Mouse (Mus musculus) hindbrain, embryonic 13.5 days (tissue): ENCODE data around the gene Itgb5. TPM values are rescaled to one million over a fixed set of nuclear protein-coding genes. Genes with fewer than 3 reads are reported as not detected.

Source experiments
- ATAC-seq: fragments of 200-750 bp; cut with Nextera tagmentation; 2 replicates; pipeline ENCODE4 v1.8.0; 2017; ENCODE audit warnings: moderate TSS enrichment; ENCODE audit not compliant: low FRiP score
- H3K27ac ChIP-seq: fragments of 300-500 bp; sonication (generic); 2 replicates; pipeline ENCODE4 v1.5.1; 2015; ENCODE audit warnings: inconsistent platforms, mild to moderate bottlenecking, moderate library complexity
- H3K27me3 ChIP-seq: fragments of 300-500 bp; sonication (generic); 2 replicates; pipeline ENCODE4 v1.6.1; 2015; ENCODE audit warnings: mild to moderate bottlenecking, inconsistent platforms
- H3K36me3 ChIP-seq: fragments of 300-500 bp; sonication (generic); 2 replicates; pipeline ENCODE4 v1.6.1; 2015; ENCODE audit warnings: mild to moderate bottlenecking, inconsistent platforms
- H3K4me1 ChIP-seq: fragments of 300-500 bp; sonication (generic); replicated peaks from 2 replicates; pipeline ENCODE4 v1.6.1; 2015; ENCODE audit warnings: inconsistent platforms
- H3K4me2 ChIP-seq: fragments of 300-500 bp; sonication (generic); 2 replicates; pipeline ENCODE4 v1.6.1; 2015; ENCODE audit warnings: inconsistent platforms, mild to moderate bottlenecking, moderate library complexity
- H3K4me3 ChIP-seq: fragments of 300-500 bp; sonication (generic); 2 replicates; pipeline ENCODE4 v1.5.1; 2015; ENCODE audit warnings: mild to moderate bottlenecking, inconsistent platforms
- H3K9ac ChIP-seq: fragments of 300-500 bp; sonication (generic); 2 replicates; pipeline ENCODE4 v1.6.1; 2015; ENCODE audit warnings: mild to moderate bottlenecking, inconsistent platforms
- H3K9me3 ChIP-seq: fragments of 300-500 bp; sonication (generic); 2 replicates; pipeline ENCODE4 v1.6.1; 2016; ENCODE audit warnings: inconsistent platforms
- WGBS: fragments of 180-500 bp; shearing (Covaris S2); methylation state at CpG from one replicate; pipeline ENCODE4 v1.1.7; 2015; 5-methylcytosine and 5-hydroxymethylcytosine counted together
- polyA plus RNA-seq: library from polyadenylated mRNA; unstranded; fragments of >200 nt; fragmentation: Nextera tagmentation; extraction: Ambion mirVana; gene quantifications from 2 replicates; pipeline ENCODE4 v1.2.1, GENCODE M21; 2015

The Itgb5 gene
- polyA plus RNA-seq, 1 experiment from 2014 or later = 11.0 TPM

DNA sequence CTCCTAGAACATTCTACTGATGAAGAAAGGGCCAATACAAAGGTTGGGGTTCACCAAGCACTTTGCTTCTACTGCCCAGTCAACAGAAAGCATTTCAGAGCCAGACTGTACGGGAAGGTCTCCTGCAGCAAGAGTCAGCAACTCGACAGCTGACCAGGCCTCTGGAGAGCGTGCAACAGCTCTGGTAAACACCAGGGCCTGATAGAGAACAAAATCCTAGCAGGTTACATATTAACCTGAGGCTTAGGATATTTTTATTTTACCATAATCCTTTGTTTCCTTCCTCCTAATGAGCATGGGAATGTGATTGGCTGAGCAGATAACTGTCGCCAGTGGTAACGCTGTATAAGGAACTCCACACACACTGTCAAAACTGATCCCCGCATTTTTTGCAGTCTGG, 134.0 kb downstream of the Itgb5 start:
- Histone ChIP-seq H3K9ac (no peak overlapping the region), H3K4me1 (peaks cover 14% of the 10 kb centered on the region), H3K4me2 (no peak overlapping the region), H3K9me3 (no peaks in the 10 kb centered on the region), H3K4me3 (no peak overlapping the region), H3K36me3 (peaks cover 45% of the 10 kb centered on the region), H3K27ac (no peak overlapping the region), H3K27me3 (no peaks in the 10 kb centered on the region)
- ATAC-seq = no peak
- 94% methylated on average over 6 of the region's 6 CpGs for whole genome bisulfite sequencing

DNA sequence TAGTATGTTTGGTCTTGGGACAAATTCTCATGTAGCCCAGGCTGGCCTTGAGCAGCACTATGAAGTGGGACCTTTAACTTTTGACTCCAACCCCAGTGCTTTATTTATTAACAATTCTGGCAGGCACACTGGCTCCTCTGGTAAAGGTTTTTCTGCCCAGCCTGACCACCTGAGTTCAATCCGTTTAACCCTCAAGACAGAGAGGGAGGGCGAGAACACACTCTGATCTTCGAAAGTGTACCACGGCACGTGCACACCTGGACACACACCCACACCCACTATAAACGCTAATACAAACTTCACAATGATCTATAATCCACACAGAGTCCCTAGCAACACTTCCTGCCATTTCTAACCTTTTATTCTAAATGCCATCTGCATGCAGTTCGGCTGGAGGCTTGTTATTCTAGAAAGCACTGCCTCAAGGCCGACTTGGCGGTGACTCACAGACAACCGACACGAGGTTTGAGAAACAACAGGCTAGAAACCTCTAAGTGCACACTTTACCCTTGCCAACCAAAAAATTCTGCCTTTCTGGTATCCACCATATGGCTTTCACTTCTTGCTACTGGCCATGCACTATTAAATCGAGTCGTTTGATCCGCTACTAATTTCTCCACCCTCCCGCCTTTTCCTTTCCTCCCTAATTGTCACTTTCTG, 136.5 kb downstream of the Itgb5 start:
- 20% methylated on average over 15 of the region's 15 CpGs for WGBS
- Histone ChIP-seq H3K27me3 (no peaks in the 10 kb centered on the region), H3K4me2 (peak overlapping the region; percentile 87), H3K36me3 (peaks cover 21% of the 10 kb centered on the region), H3K27ac (no peak overlapping the region; the same call in 1 of the 2 replicates), H3K9me3 (no peaks in the 10 kb centered on the region), H3K4me1 (peaks cover 14% of the 10 kb centered on the region), H3K9ac (peak overlapping the region; percentile 86), H3K4me3 (peak overlapping the region; percentile 86)
- ATAC-seq = peak; percentile 15; the same call in 1 of the 2 replicates

DNA sequence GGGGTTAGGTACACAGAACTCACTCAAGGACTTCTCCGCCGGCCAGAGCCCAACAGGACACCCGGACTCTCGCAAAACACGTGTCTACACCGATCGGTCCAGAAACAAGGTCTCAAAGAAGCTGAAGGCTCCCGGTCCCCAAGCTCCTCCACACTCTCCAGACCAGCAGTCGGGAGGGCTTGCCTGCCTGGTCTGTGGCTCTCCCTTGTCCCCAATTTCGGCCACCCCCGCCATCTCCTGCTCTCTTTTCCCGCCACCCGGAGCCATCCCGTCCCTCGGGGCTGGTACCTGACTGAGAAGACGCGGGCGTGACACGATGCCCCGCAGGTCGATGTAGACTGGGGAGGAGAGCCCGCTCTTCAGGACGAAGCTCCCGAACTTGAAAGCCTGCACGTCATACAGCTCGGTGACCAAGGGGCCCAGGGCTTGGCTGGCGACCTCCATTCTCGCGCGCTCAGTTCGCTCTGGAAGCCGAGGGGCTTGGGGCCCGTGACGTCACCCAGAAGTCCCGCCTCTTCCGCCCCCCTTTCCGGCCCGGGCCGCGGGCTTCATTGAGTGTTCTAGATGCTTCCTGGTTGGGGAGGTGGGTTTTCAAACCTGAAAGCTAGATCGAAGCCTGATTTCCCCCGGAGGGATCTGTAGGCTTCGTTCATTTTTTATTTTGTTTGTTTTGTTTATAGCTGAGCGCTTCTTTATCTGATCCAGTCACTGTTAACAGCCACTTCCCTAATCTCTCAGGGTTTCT, 137.2 kb downstream of the Itgb5 start, which contains the start of gene Umps:
Umps (minus strand) TSS at position 501 of the 745 bp plus-strand sequence.
- 1% methylated on average over 44 of the region's 44 CpGs for WGBS
- no peaks in the 10 kb centered on the region for H3K9me3 ChIP-seq
- peak within 1 kb of the TSS; percentile 62; the same call in 1 of the 2 replicates for H3K27ac ChIP-seq

DNA sequence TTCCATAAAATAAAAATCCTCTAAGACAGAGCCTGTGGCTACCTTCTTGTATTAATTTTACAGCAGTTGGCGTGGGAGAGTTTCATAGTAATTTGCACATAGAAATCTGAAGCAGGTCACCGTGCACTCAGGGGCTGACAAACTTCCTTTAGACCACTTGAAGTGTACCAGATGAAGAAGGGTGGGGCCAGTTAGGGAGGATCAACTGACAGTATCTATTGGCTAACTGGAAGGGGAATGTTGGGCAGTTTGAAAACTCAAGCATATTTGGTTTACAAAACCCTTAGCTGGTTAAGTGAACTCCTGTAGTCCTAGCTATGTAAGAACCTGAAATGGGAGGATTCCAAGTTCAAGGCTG, 137.8 kb downstream of the Itgb5 start:
- H3K9me3 ChIP-seq = no peaks in the 10 kb centered on the region
- H3K9ac ChIP-seq = peak overlapping the region; percentile 86
- peaks cover 13% of the 10 kb centered on the region for H3K36me3 ChIP-seq
- H3K4me3 ChIP-seq = peak overlapping the region; percentile 86
- peaks cover 14% of the 10 kb centered on the region for H3K4me1 ChIP-seq
- no peaks in the 10 kb centered on the region for H3K27me3 ChIP-seq
- WGBS = 70% methylated on average over 2 of the region's 2 CpGs
- peak overlapping the region; percentile 62; the same call in 1 of the 2 replicates for H3K27ac ChIP-seq
- peak overlapping the region; percentile 87 for H3K4me2 ChIP-seq
- ATAC-seq = peak; percentile 57

More for the DNA sequence above, 137.2 kb downstream of the Itgb5 start, which contains the start of gene Umps:
- no peaks in the 10 kb centered on the region for H3K27me3 ChIP-seq
- H3K4me1 ChIP-seq = peaks cover 14% of the 10 kb centered on the region
- H3K9ac ChIP-seq = peak within 1 kb of the TSS; percentile 86
- ATAC-seq = peak; percentile 97
- H3K4me3 ChIP-seq = peak within 1 kb of the TSS; percentile 86
- peak within 1 kb of the TSS; percentile 87 for H3K4me2 ChIP-seq
- H3K36me3 ChIP-seq = peaks cover 17% of the 10 kb centered on the region

DNA sequence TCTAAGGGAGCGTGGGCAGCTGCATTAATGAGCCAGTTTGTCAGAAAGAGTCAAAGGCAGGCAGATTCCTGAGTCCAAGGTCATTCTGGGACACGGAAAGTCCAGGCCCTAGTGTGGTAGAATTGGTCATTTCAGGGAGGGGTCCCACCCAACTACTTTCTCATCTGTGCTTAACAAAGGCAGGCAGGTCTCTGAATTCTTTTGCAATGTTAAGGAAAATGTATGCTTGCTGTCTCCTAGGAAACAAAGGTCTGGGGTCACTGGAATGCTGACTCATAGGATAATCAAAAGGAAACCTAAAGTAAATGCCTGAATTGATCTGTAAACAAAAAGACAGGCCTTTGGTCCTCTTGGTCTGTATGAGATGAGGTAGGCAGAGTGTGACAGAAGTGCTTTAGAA, 150.4 kb downstream of the Itgb5 start:
- H3K4me1 ChIP-seq = no peaks in the 10 kb centered on the region
- no peak for ATAC-seq
- H3K36me3 ChIP-seq = peaks cover 66% of the 10 kb centered on the region
- WGBS = 37% methylated on average over 2 of the region's 2 CpGs
- H3K9me3 ChIP-seq = no peaks in the 10 kb centered on the region
- no peak overlapping the region for H3K9ac ChIP-seq
- H3K4me2 ChIP-seq = no peak overlapping the region
- H3K27me3 ChIP-seq = no peaks in the 10 kb centered on the region
- no peak overlapping the region for H3K27ac ChIP-seq
- H3K4me3 ChIP-seq = no peak overlapping the region

DNA sequence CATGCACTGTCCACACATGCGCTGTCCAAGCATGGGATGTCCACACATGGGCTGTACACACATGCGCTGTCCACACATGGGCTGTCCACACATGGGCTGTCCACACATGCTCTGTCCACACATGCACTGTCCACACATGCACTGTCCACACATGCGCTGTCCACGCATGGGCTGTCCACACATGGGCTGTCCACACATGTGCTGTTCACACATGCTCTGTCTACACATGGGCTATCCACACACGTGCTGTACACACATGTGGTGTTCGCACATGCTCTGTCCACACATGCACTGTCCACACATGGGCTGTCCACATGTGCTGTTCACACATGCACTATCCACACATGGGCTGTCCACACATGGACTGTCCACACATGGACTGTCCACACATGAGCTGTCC, 154.2 kb downstream of the Itgb5 start:
- H3K9ac ChIP-seq = no peak overlapping the region
- 98% methylated on average over 6 of the region's 6 CpGs for WGBS
- H3K4me2 ChIP-seq = no peak overlapping the region
- no peak for ATAC-seq
- H3K4me1 ChIP-seq = no peaks in the 10 kb centered on the region
- H3K36me3 ChIP-seq = peaks cover 62% of the 10 kb centered on the region
- H3K27me3 ChIP-seq = no peaks in the 10 kb centered on the region
- H3K27ac ChIP-seq = no peak overlapping the region
- H3K9me3 ChIP-seq = no peaks in the 10 kb centered on the region
- no peak overlapping the region for H3K4me3 ChIP-seq

DNA sequence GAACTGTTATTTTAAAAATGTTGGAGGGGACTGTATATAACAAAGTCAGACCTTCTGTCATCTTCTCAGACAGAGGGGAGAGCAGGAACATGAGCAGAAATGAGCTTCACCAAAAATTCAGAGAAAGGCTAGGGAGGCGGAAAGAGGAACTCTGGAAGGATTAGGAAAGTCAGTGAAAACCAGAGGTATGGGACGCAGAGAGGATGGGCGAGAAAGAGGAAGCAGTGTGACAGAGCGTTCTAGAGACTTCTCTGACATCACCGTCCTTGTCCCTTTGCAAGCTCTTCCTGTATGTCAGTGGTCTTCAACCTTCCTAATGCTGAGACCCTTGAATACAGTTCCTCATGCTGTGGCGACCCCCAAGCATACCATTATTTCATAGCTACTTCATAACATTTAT, 155.9 kb downstream of the Itgb5 start:
- H3K36me3 ChIP-seq = peaks cover 55% of the 10 kb centered on the region
- 95% methylated on average over 6 of the region's 6 CpGs for whole genome bisulfite sequencing
- ATAC-seq = no peak
- H3K4me2 ChIP-seq = no peak overlapping the region
- H3K4me1 ChIP-seq = no peaks in the 10 kb centered on the region
- H3K4me3 ChIP-seq = no peak overlapping the region
- no peak overlapping the region for H3K9ac ChIP-seq
- H3K27me3 ChIP-seq = no peaks in the 10 kb centered on the region
- H3K9me3 ChIP-seq = no peaks in the 10 kb centered on the region
- H3K27ac ChIP-seq = no peak overlapping the region

DNA sequence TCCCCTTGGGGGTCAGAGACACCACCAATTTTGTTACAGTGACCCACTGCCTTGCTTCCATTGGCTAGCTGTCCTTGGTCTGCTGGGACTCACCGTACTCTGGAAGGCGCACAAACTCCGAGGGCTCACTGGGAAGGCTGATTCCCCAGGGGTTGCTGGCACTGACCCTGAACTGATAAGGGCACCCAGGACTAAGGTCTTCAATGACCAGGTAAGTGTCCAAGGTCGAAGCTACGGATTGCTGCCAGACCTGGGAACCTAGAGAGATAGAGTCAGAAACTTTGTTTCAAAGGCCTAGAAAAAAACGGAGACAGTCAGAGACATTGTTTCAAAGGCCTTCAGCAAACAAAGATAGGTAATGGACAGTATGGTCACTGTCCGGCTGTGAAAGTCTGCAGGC, 157.5 kb downstream of the Itgb5 start:
- Histone ChIP-seq H3K4me3 (no peak overlapping the region), H3K36me3 (peaks cover 50% of the 10 kb centered on the region), H3K27ac (no peak overlapping the region), H3K27me3 (no peaks in the 10 kb centered on the region), H3K9me3 (no peaks in the 10 kb centered on the region), H3K9ac (no peak overlapping the region), H3K4me1 (no peaks in the 10 kb centered on the region), H3K4me2 (no peak overlapping the region)
- no peak for ATAC-seq
- 88% methylated on average over 7 of the region's 7 CpGs for WGBS

DNA sequence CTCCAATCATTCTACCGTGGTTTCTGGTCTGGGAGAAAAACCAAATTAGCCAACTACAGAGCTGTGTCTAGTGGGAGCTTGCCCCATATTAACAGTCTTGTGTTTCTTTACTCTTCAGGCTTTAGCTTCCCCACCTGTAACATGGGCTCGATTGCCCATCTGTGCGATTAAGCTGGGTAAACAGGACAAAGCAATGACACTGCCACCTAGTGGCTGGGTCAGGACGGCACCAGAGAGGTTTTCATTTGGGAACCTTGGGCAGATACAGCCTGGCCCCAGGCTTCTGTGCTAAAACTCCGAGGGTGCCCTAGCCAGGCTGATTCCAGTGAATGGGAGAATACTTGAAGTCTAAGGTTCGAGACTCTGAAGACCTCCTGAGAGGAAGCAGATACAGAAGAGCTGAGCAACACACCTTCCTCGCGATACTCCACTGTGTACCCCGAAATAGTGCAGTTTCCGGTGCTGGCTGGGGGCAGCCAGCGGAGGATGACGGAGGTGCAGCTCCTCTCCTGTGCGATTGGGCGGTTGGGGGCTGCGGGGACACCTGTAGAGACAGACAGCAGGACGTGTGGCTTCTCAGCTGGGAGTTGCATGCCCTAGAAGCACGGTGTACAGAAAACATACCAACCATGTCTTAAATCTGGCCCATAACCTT, 159.0 kb downstream of the Itgb5 start:
- H3K4me3 ChIP-seq = no peak overlapping the region
- peaks cover 44% of the 10 kb centered on the region for H3K36me3 ChIP-seq
- H3K27ac ChIP-seq = no peak overlapping the region
- peaks cover 5% of the 10 kb centered on the region; the same call in 1 of the 2 replicates for H3K4me1 ChIP-seq
- H3K4me2 ChIP-seq = no peak overlapping the region
- H3K9ac ChIP-seq = no peak overlapping the region
- H3K27me3 ChIP-seq = no peaks in the 10 kb centered on the region
- 62% methylated on average over 17 of the region's 17 CpGs for WGBS
- no peak for ATAC-seq
- no peaks in the 10 kb centered on the region for H3K9me3 ChIP-seq

DNA sequence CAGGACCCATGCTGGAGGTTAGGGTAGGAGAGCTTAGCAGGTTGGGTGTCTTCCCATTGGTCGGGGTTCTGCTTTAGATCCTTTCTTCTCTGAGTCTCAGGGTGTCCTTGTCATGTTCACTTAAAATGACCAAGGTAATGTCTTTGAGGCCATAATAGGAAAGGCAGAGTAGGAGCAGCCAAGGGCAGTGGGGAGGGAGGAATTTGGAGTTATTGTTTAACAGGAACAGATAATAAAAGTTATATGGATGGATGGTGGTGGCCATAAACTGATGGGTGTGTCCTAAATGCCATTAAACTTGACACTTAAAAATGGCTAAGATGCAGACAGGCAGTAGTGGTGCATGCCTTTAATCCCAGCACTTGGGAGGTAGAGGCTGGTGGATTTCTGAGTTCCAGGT, 159.6 kb downstream of the Itgb5 start:
- no peak for ATAC-seq
- H3K4me3 ChIP-seq = no peak overlapping the region
- peaks cover 5% of the 10 kb centered on the region; the same call in 1 of the 2 replicates for H3K4me1 ChIP-seq
- H3K9me3 ChIP-seq = no peaks in the 10 kb centered on the region
- H3K27me3 ChIP-seq = no peaks in the 10 kb centered on the region
- peaks cover 40% of the 10 kb centered on the region for H3K36me3 ChIP-seq
- no peak overlapping the region for H3K4me2 ChIP-seq
- no peak overlapping the region for H3K9ac ChIP-seq
- WGBS = 97% methylated on average over 1 of the region's 1 CpGs
- H3K27ac ChIP-seq = no peak overlapping the region

DNA sequence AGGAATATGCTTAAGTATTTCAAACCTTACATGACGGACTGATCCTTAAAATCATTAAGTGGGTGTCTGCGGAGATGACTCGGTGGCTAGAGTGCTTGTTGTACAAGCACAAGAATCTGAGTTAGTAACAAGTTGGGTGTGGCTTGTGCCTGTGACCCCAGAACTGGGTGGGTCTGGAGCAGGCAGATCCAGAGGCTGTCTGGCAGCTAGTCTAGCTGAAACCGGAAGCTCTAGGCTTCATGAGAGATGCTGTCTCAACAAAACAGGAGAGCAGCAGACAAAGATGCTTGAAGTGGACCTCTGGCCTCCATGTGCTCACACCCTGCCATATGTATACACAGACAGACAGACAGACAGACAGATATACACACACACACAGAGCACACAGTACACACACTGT, 161.2 kb downstream of the Itgb5 start:
- Histone ChIP-seq H3K27ac (no peak overlapping the region), H3K9me3 (no peaks in the 10 kb centered on the region), H3K36me3 (peaks cover 34% of the 10 kb centered on the region), H3K9ac (no peak overlapping the region), H3K27me3 (no peaks in the 10 kb centered on the region), H3K4me1 (peaks cover 5% of the 10 kb centered on the region; the same call in 1 of the 2 replicates), H3K4me2 (no peak overlapping the region), H3K4me3 (no peak overlapping the region)
- ATAC-seq = no peak
- WGBS = 89% methylated on average over 4 of the region's 4 CpGs

DNA sequence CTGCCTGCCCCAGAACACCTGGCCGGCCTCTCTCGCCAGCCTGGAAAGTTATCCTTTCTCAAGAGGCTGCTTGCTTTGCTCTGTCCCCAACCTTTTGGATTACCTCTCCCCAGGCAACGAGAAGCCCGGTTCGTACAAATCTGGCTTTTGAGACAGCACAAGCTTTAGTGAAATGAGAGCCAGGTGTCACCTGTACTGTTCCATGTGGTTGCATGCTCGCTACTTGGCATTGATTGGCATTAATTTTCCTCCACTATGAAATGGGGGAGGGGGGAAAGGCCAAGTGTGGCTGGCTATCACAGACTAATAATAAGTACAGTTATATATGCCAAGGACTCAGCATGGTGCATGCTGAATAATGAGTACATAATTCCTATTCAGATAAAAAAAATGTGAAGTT, 164.9 kb downstream of the Itgb5 start:
- ATAC-seq = no peak
- Histone ChIP-seq H3K4me1 (peaks cover 5% of the 10 kb centered on the region; the same call in 1 of the 2 replicates), H3K9ac (no peak overlapping the region), H3K4me3 (no peak overlapping the region), H3K36me3 (peaks cover under 1% of the 10 kb centered on the region; the same call in 1 of the 2 replicates), H3K4me2 (no peak overlapping the region), H3K9me3 (no peaks in the 10 kb centered on the region), H3K27me3 (no peaks in the 10 kb centered on the region), H3K27ac (no peak overlapping the region)
- WGBS = 85% methylated on average over 6 of the region's 6 CpGs
